Mouse (Mus musculus) hindbrain, embryonic 11.5 days (tissue): ENCODE measurements around the gene Klk10. TPM values are rescaled to one million over a fixed set of nuclear protein-coding genes. Genes with fewer than 3 reads are reported as not detected.

Source experiments
- ATAC-seq: fragments of 200-750 bp; cut with Nextera tagmentation; 2 replicates; pipeline ENCODE4 v1.8.0; 2017; ENCODE audit warnings: mild to moderate bottlenecking, moderate TSS enrichment, moderate library complexity; ENCODE audit not compliant: low FRiP score
- DNase-seq: peaks from one replicate; pipeline ENCODE4 v3.0.0-alpha.2; 2015; ENCODE audit warnings: low spot score
- H3K27ac ChIP-seq: fragments of 300-500 bp; sonication (generic); 2 replicates; pipeline ENCODE4 v1.5.1; 2014; ENCODE audit warnings: mild to moderate bottlenecking, low read depth, low read length
- H3K27me3 ChIP-seq: fragments of 300-500 bp; sonication (generic); 2 replicates; pipeline ENCODE4 v1.6.1; 2014; ENCODE audit warnings: mild to moderate bottlenecking, low read length, moderate library complexity, mixed read lengths; ENCODE audit not compliant: control insufficient read depth, insufficient read depth
- H3K36me3 ChIP-seq: fragments of 300-500 bp; sonication (generic); 2 replicates; pipeline ENCODE4 v1.6.1; 2014; ENCODE audit warnings: mild to moderate bottlenecking, low read length, moderate library complexity, mixed read lengths; ENCODE audit not compliant: control insufficient read depth, insufficient read depth
- H3K4me1 ChIP-seq: fragments of 300-500 bp; sonication (generic); replicated peaks from 2 replicates; pipeline ENCODE4 v1.6.1; 2014; ENCODE audit warnings: low read length, mixed read lengths; ENCODE audit not compliant: control insufficient read depth, insufficient read depth
- H3K4me2 ChIP-seq: fragments of 300-500 bp; sonication (generic); replicated peaks from 2 replicates; pipeline ENCODE4 v1.6.1; 2014; ENCODE audit warnings: mild to moderate bottlenecking, low read depth, low read length
- H3K4me3 ChIP-seq: fragments of 300-500 bp; sonication (generic); 2 replicates; pipeline ENCODE4 v1.5.1; 2014; ENCODE audit warnings: low read depth, low read length
- H3K9ac ChIP-seq: fragments of 300-500 bp; sonication (generic); 2 replicates; pipeline ENCODE4 v1.6.1; 2014; ENCODE audit warnings: low read depth, low read length
- H3K9me3 ChIP-seq: fragments of 300-500 bp; sonication (generic); 2 replicates; pipeline ENCODE4 v1.6.1; 2016; ENCODE audit warnings: low read length; ENCODE audit not compliant: control insufficient read depth
- WGBS: fragments of 180-500 bp; shearing (Covaris S2); extraction: QIAGEN DNeasy Blood & Tissue Kit; methylation state at CpG from one replicate; pipeline ENCODE4 v1.1.7; 2014; 5-methylcytosine and 5-hydroxymethylcytosine counted together
- polyA plus RNA-seq: library from polyadenylated mRNA; unstranded; fragments of >200 nt; fragmentation: Nextera tagmentation; extraction: Ambion mirVana; gene quantifications from 2 replicates; pipeline ENCODE4 v1.2.1, GENCODE M21; 2014

Klk10 gene
- polyA plus RNA-seq, 1 experiment from 2014 or later, result 0.32 TPM

- H3K27me3 ChIP-seq, result peaks cover 16% of the 10 kb centered on the region
- WGBS, result 74% methylated on average over 7 of the region's 7 CpGs
- no peaks in the 10 kb centered on the region for H3K4me1 ChIP-seq
- no peak overlapping the region for H3K4me2 ChIP-seq
- H3K9ac ChIP-seq, result no peak overlapping the region
- no peaks in the 10 kb centered on the region for H3K36me3 ChIP-seq
- no peak overlapping the region for H3K27ac ChIP-seq
- ATAC-seq (no peak), DNase-seq (no peak)
- H3K9me3 ChIP-seq, result no peaks in the 10 kb centered on the region
- H3K4me3 ChIP-seq, result no peak overlapping the region
Observed at GRCm38 (mm10) chr7:43799876-43800275, 19.0 kb downstream of the Klk10 start.

GRCm38 (mm10) chr7:43810994-43811393 is 30.2 kb downstream of the Klk10 start, which contains the start of gene Klk7:
TSS of gene Klk7 (plus strand) at chr7:43811294.
- Histone ChIP-seq H3K4me3 (no peak within 1 kb of the TSS), H3K27me3 (no peaks in the 10 kb centered on the region), H3K9ac (no peak within 1 kb of the TSS), H3K9me3 (no peaks in the 10 kb centered on the region), H3K27ac (no peak within 1 kb of the TSS), H3K4me1 (no peaks in the 10 kb centered on the region), H3K4me2 (no peak within 1 kb of the TSS), H3K36me3 (no peaks in the 10 kb centered on the region)
- 46% methylated on average over 5 of the region's 5 CpGs for WGBS
- ATAC-seq, result no peak
- DNase-seq, result no peak

GRCm38 (mm10) chr7:43815211-43815610 is 34.4 kb downstream of the Klk10 start:
- Histone ChIP-seq H3K4me2 (no peak overlapping the region), H3K27ac (no peak overlapping the region), H3K4me3 (no peak overlapping the region), H3K27me3 (no peaks in the 10 kb centered on the region), H3K9me3 (no peaks in the 10 kb centered on the region), H3K4me1 (no peaks in the 10 kb centered on the region), H3K36me3 (no peaks in the 10 kb centered on the region), H3K9ac (no peak overlapping the region)
- no peak for DNase-seq
- ATAC-seq, result no peak
- 89% methylated on average over 7 of the region's 7 CpGs for WGBS

- H3K27me3 ChIP-seq, result no peaks in the 10 kb centered on the region
- no peak for DNase-seq
- no peak overlapping the region for H3K4me2 ChIP-seq
- no peaks in the 10 kb centered on the region for H3K4me1 ChIP-seq
- H3K9me3 ChIP-seq, result no peaks in the 10 kb centered on the region
- H3K4me3 ChIP-seq, result no peak overlapping the region
- H3K27ac ChIP-seq, result no peak overlapping the region
- H3K36me3 ChIP-seq, result no peaks in the 10 kb centered on the region
- no peak for ATAC-seq
- no peak overlapping the region for H3K9ac ChIP-seq
Observed at GRCm38 (mm10) chr7:43816746-43817145, 35.9 kb downstream of the Klk10 start.

- 89% methylated on average over 7 of the region's 7 CpGs for WGBS
Observed at GRCm38 (mm10) chr7:43821581-43821980, 40.7 kb downstream of the Klk10 start.

GRCm38 (mm10) chr7:43824199-43824598 is 43.4 kb downstream of the Klk10 start, which contains the start of gene Klk6:
TSS of gene Klk6 (plus strand) at chr7:43824499.
- no peak within 1 kb of the TSS for H3K9ac ChIP-seq
- no peak within 1 kb of the TSS for H3K4me3 ChIP-seq
- no peaks in the 10 kb centered on the region for H3K4me1 ChIP-seq
- no peak within 1 kb of the TSS for H3K4me2 ChIP-seq
- 78% methylated on average over 10 of the region's 10 CpGs for WGBS
- no peaks in the 10 kb centered on the region for H3K27me3 ChIP-seq
- H3K27ac ChIP-seq, result no peak within 1 kb of the TSS
- no peaks in the 10 kb centered on the region for H3K36me3 ChIP-seq
- ATAC-seq, result no peak
- no peaks in the 10 kb centered on the region for H3K9me3 ChIP-seq
- no peak for DNase-seq

More at GRCm38 (mm10) chr7:43821581-43821980, 40.7 kb downstream of the Klk10 start:
- no peaks in the 10 kb centered on the region for H3K9me3 ChIP-seq
- no peak overlapping the region for H3K9ac ChIP-seq
- no peak overlapping the region for H3K27ac ChIP-seq
- no peak overlapping the region for H3K4me3 ChIP-seq
- ATAC-seq (no peak), DNase-seq (no peak)
- no peaks in the 10 kb centered on the region for H3K36me3 ChIP-seq
- no peaks in the 10 kb centered on the region for H3K27me3 ChIP-seq
- no peaks in the 10 kb centered on the region for H3K4me1 ChIP-seq
- no peak overlapping the region for H3K4me2 ChIP-seq

GRCm38 (mm10) chr7:43826056-43826455 is 45.2 kb downstream of the Klk10 start:
- Histone ChIP-seq H3K27ac (no peak overlapping the region), H3K4me1 (no peaks in the 10 kb centered on the region), H3K36me3 (no peaks in the 10 kb centered on the region), H3K4me3 (no peak overlapping the region), H3K9ac (no peak overlapping the region), H3K4me2 (no peak overlapping the region), H3K9me3 (no peaks in the 10 kb centered on the region), H3K27me3 (no peaks in the 10 kb centered on the region)
- WGBS, result 90% methylated on average over 5 of the region's 5 CpGs
- no peak for ATAC-seq
- DNase-seq, result no peak

GRCm38 (mm10) chr7:43827706-43828105 is 46.9 kb downstream of the Klk10 start:
- 83% methylated on average over 4 of the region's 4 CpGs for WGBS
- Histone ChIP-seq H3K4me2 (no peak overlapping the region), H3K4me1 (no peaks in the 10 kb centered on the region), H3K4me3 (no peak overlapping the region), H3K9ac (no peak overlapping the region), H3K9me3 (no peaks in the 10 kb centered on the region), H3K27ac (no peak overlapping the region), H3K27me3 (no peaks in the 10 kb centered on the region), H3K36me3 (no peaks in the 10 kb centered on the region)
- no peak for ATAC-seq
- DNase-seq, result no peak

GRCm38 (mm10) chr7:43829006-43829405 is 48.2 kb downstream of the Klk10 start:
- no peaks in the 10 kb centered on the region for H3K36me3 ChIP-seq
- no peak overlapping the region for H3K9ac ChIP-seq
- no peak overlapping the region for H3K4me3 ChIP-seq
- H3K9me3 ChIP-seq, result no peaks in the 10 kb centered on the region
- H3K4me1 ChIP-seq, result no peaks in the 10 kb centered on the region
- no peak overlapping the region for H3K27ac ChIP-seq
- H3K4me2 ChIP-seq, result no peak overlapping the region
- H3K27me3 ChIP-seq, result no peaks in the 10 kb centered on the region
- no peak for DNase-seq
- ATAC-seq, result no peak
- 92% methylated on average over 8 of the region's 8 CpGs for WGBS
